19 mouse cellular contexts compared by ENCODE assay signal in genomic region chr14:22145863-22146262, GRCm38 (mm10).
DNase-seq lines count a peak whose midpoint lies in the region; ATAC-seq and TF ChIP-seq lines count a peak whose summit lies in the region.
"Had no signal": no experiment of that assay in that cellular context is flagged by ENCODE, and none has a peak within 500 bp of the region (broad histone marks: within the 10 kb centered on the region; RNA-seq: fewer than 3 reads in every experiment).

No protein-coding gene starts in this region.

- H3K9ac ChIP-seq in kidney, embryonic 16.5 days (replicated peaks; ENCODE audit: low read length): no peak overlapping the region
- H3K9ac ChIP-seq in lung, postnatal 0 days (replicated peaks; ENCODE audit: low read depth): no peak overlapping the region
- H3K9ac ChIP-seq in intestine, embryonic 15.5 days: no peak overlapping the region
- no peak overlapping the region for H3K9ac ChIP-seq in stomach, postnatal 0 days (ENCODE audit: low read length)
- no peak overlapping the region for H3K9ac ChIP-seq in forebrain, embryonic 11.5 days (ENCODE audit: low read length)
- H3K9ac ChIP-seq: embryonic facial prominence, embryonic 13.5 days; forebrain, embryonic 13.5 days; hindbrain, embryonic 13.5 days had no signal

- H3K27ac ChIP-seq in kidney, embryonic 16.5 days (ENCODE audit: low read length): no peak overlapping the region
- H3K27ac ChIP-seq in lung, postnatal 0 days (ENCODE audit: low read length): no peak overlapping the region
- no peak overlapping the region for H3K27ac ChIP-seq in intestine, embryonic 15.5 days
- H3K27ac ChIP-seq in stomach, postnatal 0 days (replicated peaks): no peak overlapping the region
- H3K27ac ChIP-seq in forebrain, embryonic 11.5 days (ENCODE audit: low read depth, low read length): no peak overlapping the region
- H3K27ac ChIP-seq: embryonic facial prominence, embryonic 13.5 days; forebrain, embryonic 13.5 days; heart, embryonic 10.5 days; hindbrain, embryonic 13.5 days had no signal

- no peaks in the 10 kb centered on the region for H3K9me3 ChIP-seq in kidney, embryonic 16.5 days (ENCODE audit: low read length)
- H3K9me3 ChIP-seq in lung, postnatal 0 days (ENCODE audit: low read length): no peaks in the 10 kb centered on the region
- H3K9me3 ChIP-seq in intestine, embryonic 15.5 days: no peaks in the 10 kb centered on the region
- no peaks in the 10 kb centered on the region for H3K9me3 ChIP-seq in stomach, postnatal 0 days (ENCODE audit: control insufficient read depth, low read length)
- no peaks in the 10 kb centered on the region for H3K9me3 ChIP-seq in forebrain, embryonic 11.5 days (ENCODE audit: control insufficient read depth, low read length)
- H3K9me3 ChIP-seq: embryonic facial prominence, embryonic 13.5 days; forebrain, embryonic 13.5 days; heart, embryonic 10.5 days; hindbrain, embryonic 13.5 days had no signal

- H3K4me2 ChIP-seq in kidney, embryonic 16.5 days (replicated peaks; ENCODE audit: low read depth, low read length): no peak overlapping the region
- H3K4me2 ChIP-seq in lung, postnatal 0 days (replicated peaks; ENCODE audit: low read depth, low read length): no peak overlapping the region
- H3K4me2 ChIP-seq in intestine, embryonic 15.5 days (replicated peaks): no peak overlapping the region
- H3K4me2 ChIP-seq in stomach, postnatal 0 days (replicated peaks; ENCODE audit: low read depth): no peak overlapping the region
- H3K4me2 ChIP-seq in forebrain, embryonic 11.5 days (ENCODE audit: low read depth, low read length, severe bottlenecking): no peak overlapping the region
- H3K4me2 ChIP-seq: embryonic facial prominence, embryonic 13.5 days; forebrain, embryonic 13.5 days; hindbrain, embryonic 13.5 days had no signal

- TF ChIP-seq CTCF in lung, postnatal 0 days (IDR thresholded peaks at IDR 0.05): 0 out of 2 replicates have a peak, but pooled peaks have one; percentile 4
- TF ChIP-seq CTCF in stomach, postnatal 0 days (IDR thresholded peaks at IDR 0.05; ENCODE audit: low read depth): peak; percentile 24

- H3K27me3 ChIP-seq in kidney, embryonic 16.5 days (ENCODE audit: insufficient read depth, low read length): no peaks in the 10 kb centered on the region
- no peaks in the 10 kb centered on the region for H3K27me3 ChIP-seq in lung, postnatal 0 days (replicated peaks; ENCODE audit: insufficient read depth, low read length)
- no peaks in the 10 kb centered on the region for H3K27me3 ChIP-seq in intestine, embryonic 15.5 days (replicated peaks)
- H3K27me3 ChIP-seq in stomach, postnatal 0 days (ENCODE audit: control insufficient read depth, insufficient read depth, low read length): no peaks in the 10 kb centered on the region
- H3K27me3 ChIP-seq in forebrain, embryonic 11.5 days (ENCODE audit: control insufficient read depth, insufficient read depth, low read length): peaks cover 22% of the 10 kb centered on the region
- H3K27me3 ChIP-seq: embryonic facial prominence, embryonic 13.5 days; hindbrain, embryonic 13.5 days had no signal

- WGBS in kidney, embryonic 16.5 days: 55% methylated on average over 4 of the region's 4 CpGs
- WGBS in lung, postnatal 0 days: 25% methylated on average over 4 of the region's 4 CpGs
- 28% methylated on average over 4 of the region's 4 CpGs for WGBS in intestine, embryonic 15.5 days
- 31% methylated on average over 4 of the region's 4 CpGs for WGBS in stomach, postnatal 0 days
- 78% methylated on average over 4 of the region's 4 CpGs for WGBS in forebrain, embryonic 11.5 days

- 0 out of 2 replicates have a peak, but pooled peaks have one; percentile 31 for ATAC-seq in kidney, embryonic 16.5 days (ENCODE audit: low FRiP score, low TSS enrichment)
- ATAC-seq in lung, postnatal 0 days: no peak
- ATAC-seq in intestine, embryonic 15.5 days: peak; percentile 54; the same call in 1 of the 2 replicates
- ATAC-seq in stomach, postnatal 0 days (ENCODE audit: low FRiP score, low TSS enrichment): no peak
- no peak for ATAC-seq in forebrain, embryonic 11.5 days (replicated peaks; ENCODE audit: low FRiP score)
- ATAC-seq: forebrain, embryonic 13.5 days had no signal

- H3K4me1 ChIP-seq in kidney, embryonic 16.5 days (ENCODE audit: insufficient read depth, low read length): peaks cover 27% of the 10 kb centered on the region
- no peaks in the 10 kb centered on the region; the same call in 1 of the 2 replicates for H3K4me1 ChIP-seq in lung, postnatal 0 days (ENCODE audit: insufficient read depth, low read depth, low read length)
- peaks cover 17% of the 10 kb centered on the region for H3K4me1 ChIP-seq in intestine, embryonic 15.5 days (replicated peaks)
- peaks cover 3% of the 10 kb centered on the region for H3K4me1 ChIP-seq in stomach, postnatal 0 days (replicated peaks; ENCODE audit: control insufficient read depth, insufficient read depth)
- H3K4me1 ChIP-seq in forebrain, embryonic 11.5 days (replicated peaks; ENCODE audit: control insufficient read depth, insufficient read depth, low read length): 0 out of 2 replicates have a peak, but pooled peaks cover 2% of the 10 kb centered on the region

- TF ChIP-seq EP300 in lung, postnatal 0 days (IDR thresholded peaks at IDR 0.05): no peak
- TF ChIP-seq EP300 in stomach, postnatal 0 days (optimal IDR thresholded peaks at IDR 0.05): no peak

- H3K36me3 ChIP-seq in kidney, embryonic 16.5 days (ENCODE audit: insufficient read depth, low read length): no peaks in the 10 kb centered on the region
- no peaks in the 10 kb centered on the region for H3K36me3 ChIP-seq in lung, postnatal 0 days (ENCODE audit: insufficient read depth, low read length)
- H3K36me3 ChIP-seq in intestine, embryonic 15.5 days: no peaks in the 10 kb centered on the region
- H3K36me3 ChIP-seq in stomach, postnatal 0 days (ENCODE audit: control insufficient read depth, insufficient read depth, low read length): no peaks in the 10 kb centered on the region
- no peaks in the 10 kb centered on the region for H3K36me3 ChIP-seq in forebrain, embryonic 11.5 days (ENCODE audit: control insufficient read depth, insufficient read depth, low read length)
- H3K36me3 ChIP-seq: embryonic facial prominence, embryonic 13.5 days; heart, embryonic 10.5 days; hindbrain, embryonic 13.5 days had no signal

- no peak overlapping the region for H3K4me3 ChIP-seq in kidney, embryonic 16.5 days (ENCODE audit: low read length)
- no peak overlapping the region for H3K4me3 ChIP-seq in lung, postnatal 0 days (ENCODE audit: low read depth, low read length)
- no peak overlapping the region for H3K4me3 ChIP-seq in intestine, embryonic 15.5 days (replicated peaks)
- no peak overlapping the region for H3K4me3 ChIP-seq in stomach, postnatal 0 days (ENCODE audit: low read depth, low read length)
- H3K4me3 ChIP-seq in forebrain, embryonic 11.5 days (ENCODE audit: low read depth, low read length): no peak overlapping the region
- H3K4me3 ChIP-seq: embryonic facial prominence, embryonic 13.5 days; forebrain, embryonic 13.5 days; heart, embryonic 10.5 days; hindbrain, embryonic 13.5 days had no signal

- no peak for DNase-seq in kidney, postnatal 36 days
- no peak for DNase-seq in lung, postnatal 0 days (ENCODE audit: low spot score)
- DNase-seq in lung, postnatal 14 days: no peak
- no peak for DNase-seq in stomach, postnatal 0 days (ENCODE audit: low spot score)
- no peak for DNase-seq in forebrain, embryonic 11.5 days (ENCODE audit: low spot score)
- DNase-seq: adrenal gland, adult 2 months; adrenal gland, postnatal 25 days; cerebellum, adult 18-20 months; cerebellum, adult 9-11 months; cerebellum, postnatal 36 days; gastrocnemius, postnatal 36 days; heart, adult 18-20 months; heart, postnatal 10 days had no signal

Comparison
In these comparisons a context has a peak if more than half of its experiments do, and no peak if none do; other contexts are left out.
1. ATAC-seq: peak in kidney, embryonic 16.5 days (single experiment) and intestine, embryonic 15.5 days (single experiment); none in lung, postnatal 0 days (single experiment), stomach, postnatal 0 days (single experiment) and forebrain, embryonic 11.5 days (single experiment).